Mouse (Mus musculus) limb, embryonic 14.5 days (tissue): ENCODE measurements around the gene Zbtb7a. TPM values are rescaled to one million over a fixed set of nuclear protein-coding genes. Genes with fewer than 3 reads are reported as not detected.
A peak's percentile ranks its signal among the peaks of the same experiment; 100 is the strongest.

ENCODE experiments used
- ATAC-seq: fragments of 200-750 bp; cut with Nextera tagmentation; 2 replicates; pipeline ENCODE4 v1.8.0; 2017; ENCODE audit warnings: low read depth, moderate number of reproducible peaks, moderate TSS enrichment; ENCODE audit not compliant: low FRiP score
- DNase-seq: peaks from one replicate; pipeline ENCODE4 v3.0.0-alpha.2; 2015; ENCODE audit warnings: low spot score
- H3K27ac ChIP-seq: fragments of 300-500 bp; sonication (generic); replicated peaks from 2 replicates; pipeline ENCODE4 v1.5.1; 2014; ENCODE audit warnings: low read depth, mild to moderate bottlenecking, low read length, moderate library complexity, mixed read lengths
- H3K27me3 ChIP-seq: fragments of 300-500 bp; sonication (generic); 2 replicates; pipeline ENCODE4 v1.6.1; 2014; ENCODE audit warnings: low read length, mixed read lengths; ENCODE audit not compliant: control insufficient read depth, insufficient read depth
- H3K36me3 ChIP-seq: fragments of 300-500 bp; sonication (generic); 2 replicates; pipeline ENCODE4 v1.6.1; 2014; ENCODE audit warnings: mild to moderate bottlenecking, low read length, moderate library complexity, mixed read lengths; ENCODE audit not compliant: control insufficient read depth, insufficient read depth
- H3K4me1 ChIP-seq: fragments of 300-500 bp; sonication (generic); 2 replicates; pipeline ENCODE4 v1.6.1; 2014; ENCODE audit warnings: antibody characterized with exemption, low read length, mixed read lengths; ENCODE audit not compliant: control insufficient read depth, insufficient read depth
- H3K4me2 ChIP-seq: fragments of 300-500 bp; sonication (generic); replicated peaks from 2 replicates; pipeline ENCODE4 v1.6.1; 2014; ENCODE audit warnings: low read depth, mild to moderate bottlenecking, low read length, moderate library complexity; ENCODE audit not compliant: severe bottlenecking
- H3K4me3 ChIP-seq: fragments of 300-500 bp; sonication (generic); replicated peaks from 2 replicates; pipeline ENCODE4 v1.5.1; 2014; ENCODE audit warnings: low read length
- H3K9ac ChIP-seq: fragments of 300-500 bp; sonication (generic); 2 replicates; pipeline ENCODE4 v1.6.1; 2014; ENCODE audit warnings: mild to moderate bottlenecking, low read depth, low read length, moderate library complexity; ENCODE audit not compliant: severe bottlenecking
- H3K9me3 ChIP-seq: fragments of 300-500 bp; sonication (generic); 2 replicates; pipeline ENCODE4 v1.6.1; 2016; ENCODE audit warnings: low read length; ENCODE audit not compliant: control insufficient read depth
- POLR2A ChIP-seq: fragments of 200-500 bp; IDR thresholded peaks from 2 replicates; pipeline ENCODE4 v1.8.0; 2012; ENCODE audit warnings: inconsistent platforms, mild to moderate bottlenecking, moderate library complexity, borderline replicate concordance; ENCODE audit not compliant: insufficient read depth, insufficient read length; ENCODE audit errors: extremely low read depth
- WGBS: fragments of 180-500 bp; shearing (Covaris S2); extraction: QIAGEN DNeasy Blood & Tissue Kit; methylation state at CpG from one replicate; pipeline ENCODE4 v1.1.7; 2014; 5-methylcytosine and 5-hydroxymethylcytosine counted together
- polyA plus RNA-seq, 2 experiments: library from polyadenylated mRNA; depleted of rRNA in 1 of 2; stranded (reverse) in 1 of 2; unstranded in 1 of 2; fragments of >200 nt; fragmentation: Nextera tagmentation in 1 of 2; extraction: Ambion mirVana in 1 of 2; gene quantifications; 2 replicates each; pipeline versions ENCODE4 v1.2.1 to v1.2.3; 2012 to 2014

Zbtb7a gene
- polyA plus RNA-seq, 2 experiments: 17.7 to 35.9 TPM

- no peak for DNase-seq
- H3K36me3 ChIP-seq: no peaks in the 10 kb centered on the region
- no peak for TF ChIP-seq POLR2A
- no peak overlapping the region for H3K9ac ChIP-seq
- ATAC-seq: no peak
- no peak overlapping the region for H3K4me2 ChIP-seq
- H3K27me3 ChIP-seq: no peaks in the 10 kb centered on the region
- H3K4me3 ChIP-seq: no peak overlapping the region
- H3K9me3 ChIP-seq: no peaks in the 10 kb centered on the region
- 52% methylated on average over 9 of the region's 9 CpGs for WGBS
- H3K4me1 ChIP-seq: no peaks in the 10 kb centered on the region
- H3K27ac ChIP-seq: no peak overlapping the region
Observed at GRCm38 (mm10) chr10:81094931-81095678, 39.9 kb upstream of the Zbtb7a start.

GRCm38 (mm10) chr10:81105565-81106112 is 29.4 kb upstream of the Zbtb7a start, which contains the start of gene Map2k2:
Gene Map2k2, plus strand, starts transcription at chr10:81105915.
- ATAC-seq (peak; percentile 94), DNase-seq (peak; percentile 97)
- H3K9me3 ChIP-seq: no peaks in the 10 kb centered on the region
- peak within 1 kb of the TSS; percentile 81 for H3K4me2 ChIP-seq
- peaks cover 28% of the 10 kb centered on the region for H3K36me3 ChIP-seq
- peak within 1 kb of the TSS; percentile 95 for H3K4me3 ChIP-seq
- 0% methylated on average over 50 of the region's 56 CpGs for WGBS
- H3K27me3 ChIP-seq: no peaks in the 10 kb centered on the region
- H3K9ac ChIP-seq: peak within 1 kb of the TSS; percentile 96
- peaks cover 17% of the 10 kb centered on the region for H3K4me1 ChIP-seq
- peak within 1 kb of the TSS; percentile 98 for H3K27ac ChIP-seq
- peak; percentile 92; the same call in 1 of the 2 replicates for TF ChIP-seq POLR2A

GRCm38 (mm10) chr10:81106113-81106721 is 28.8 kb upstream of the Zbtb7a start:
- peaks cover 34% of the 10 kb centered on the region for H3K36me3 ChIP-seq
- no peak for TF ChIP-seq POLR2A
- peak overlapping the region; percentile 98 for H3K27ac ChIP-seq
- H3K4me2 ChIP-seq: peak overlapping the region; percentile 81
- no peaks in the 10 kb centered on the region for H3K27me3 ChIP-seq
- peaks cover 17% of the 10 kb centered on the region for H3K4me1 ChIP-seq
- H3K4me3 ChIP-seq: peak overlapping the region; percentile 95
- peak overlapping the region; percentile 96 for H3K9ac ChIP-seq
- DNase-seq (peak; percentile 73), ATAC-seq (peak; percentile 92)
- no peaks in the 10 kb centered on the region for H3K9me3 ChIP-seq
- under 1% methylated on average over 34 of the region's 35 CpGs for WGBS

- Histone ChIP-seq H3K4me1 (no peaks in the 10 kb centered on the region), H3K4me3 (no peak overlapping the region), H3K27ac (no peak overlapping the region), H3K9me3 (no peaks in the 10 kb centered on the region), H3K36me3 (peaks cover 85% of the 10 kb centered on the region), H3K9ac (no peak overlapping the region), H3K27me3 (no peaks in the 10 kb centered on the region), H3K4me2 (no peak overlapping the region)
- ATAC-seq (no peak), DNase-seq (no peak)
- TF ChIP-seq POLR2A: no peak
- 95% methylated on average over 6 of the region's 6 CpGs for WGBS
Observed at GRCm38 (mm10) chr10:81112946-81113345, 22.1 kb upstream of the Zbtb7a start.

GRCm38 (mm10) chr10:81119625-81120024 is 15.4 kb upstream of the Zbtb7a start:
- peaks cover 94% of the 10 kb centered on the region for H3K36me3 ChIP-seq
- no peak for DNase-seq

More at GRCm38 (mm10) chr10:81119625-81120024, 15.4 kb upstream of the Zbtb7a start:
- 89% methylated on average over 10 of the region's 10 CpGs for WGBS
- Histone ChIP-seq H3K27me3 (no peaks in the 10 kb centered on the region), H3K9ac (no peak overlapping the region), H3K27ac (no peak overlapping the region), H3K9me3 (no peaks in the 10 kb centered on the region), H3K4me3 (no peak overlapping the region), H3K4me2 (no peak overlapping the region), H3K4me1 (no peaks in the 10 kb centered on the region)
- TF ChIP-seq POLR2A: no peak
- 0 out of 2 replicates have a peak, but pooled peaks have one; percentile 3 for ATAC-seq
